Mouse (Mus musculus) hindlimb bud, embryonic 11.5 days (tissue): ENCODE measurements at regions not wholly inside any gene's neighbourhood (a gene's known extent, or its start where the extent isn't known, plus 50 kb on each side); places are given as distances from the start of the nearest gene placed in this dataset.
"Not testable (repeated sequence)": the region's sequence is repeated elsewhere in the genome, so short reads cannot be mapped to it uniquely, and the experiment has no call there.

ENCODE experiments used
- DNase-seq: peaks from one replicate; pipeline ENCODE4 v3.0.0-alpha.2; 2012; ENCODE audit warnings: low read depth, low spot score; ENCODE audit errors: extremely low spot score

- no peak for DNase-seq
Measured at GRCm38 (mm10) chr5:40908803-40909202, 799.2 kb downstream of the Rab28 start.

- no peak for DNase-seq
Measured at GRCm38 (mm10) chr5:40901742-40902141, 806.2 kb downstream of the Rab28 start.

- DNase-seq: no peak
Measured at GRCm38 (mm10) chr5:40882886-40883285, 825.1 kb downstream of the Rab28 start.

- no peak for DNase-seq
Measured at GRCm38 (mm10) chr5:40877756-40878155, 830.2 kb downstream of the Rab28 start.

GRCm38 (mm10) chr5:40862349-40862748, 845.6 kb downstream of the Rab28 start:
- DNase-seq: not testable (repeated sequence)
